In genomic region chr1:74900341-74901285, GRCm38 (mm10) we compare ENCODE assay signal across 8 mouse cellular contexts. TPM values are rescaled to one million over a fixed set of nuclear protein-coding genes. Genes with fewer than 3 reads are reported as not detected.
DNase-seq lines count a peak whose midpoint lies in the region; ATAC-seq lines count a peak whose summit lies in the region.
"Had no signal": no experiment of that assay in that cellular context is flagged by ENCODE, and none has a peak within 500 bp of the region (broad histone marks: within the 10 kb centered on the region; RNA-seq: fewer than 3 reads in every experiment).

No protein-coding gene starts in this region.

- no peak for ATAC-seq in hindbrain, embryonic 13.5 days (ENCODE audit: low FRiP score)
- peak; percentile 54; the same call in 1 of the 2 replicates for ATAC-seq in neural tube, embryonic 11.5 days (ENCODE audit: insufficient read depth, low FRiP score, low TSS enrichment)
- ATAC-seq in megakaryocyte progenitor cell, adult 5-6 weeks (replicated peaks; ENCODE audit: poor library complexity): no peak
- ATAC-seq in erythroblast, adult 5-6 weeks (replicated peaks; ENCODE audit: low FRiP score, poor library complexity, severe bottlenecking): no peak

- peaks cover 29% of the 10 kb centered on the region for H3K4me1 ChIP-seq in hindbrain, embryonic 13.5 days (replicated peaks)
- H3K4me1 ChIP-seq in neural tube, embryonic 11.5 days (ENCODE audit: control insufficient read depth, insufficient read depth, low read length): 0 out of 2 replicates have a peak, but pooled peaks cover 2% of the 10 kb centered on the region

- no peak overlapping the region for H3K27ac ChIP-seq in hindbrain, embryonic 13.5 days
- no peak overlapping the region for H3K27ac ChIP-seq in neural tube, embryonic 11.5 days (ENCODE audit: low read depth, low read length)

- H3K4me2 ChIP-seq in hindbrain, embryonic 13.5 days: peak overlapping the region; percentile 62
- peak overlapping the region; percentile 45 for H3K4me2 ChIP-seq in neural tube, embryonic 11.5 days (ENCODE audit: low read depth)

- H3K36me3 ChIP-seq in hindbrain, embryonic 13.5 days: no peaks in the 10 kb centered on the region
- H3K36me3 ChIP-seq in neural tube, embryonic 11.5 days (ENCODE audit: control insufficient read depth, insufficient read depth, low read length): no peaks in the 10 kb centered on the region

- H3K27me3 ChIP-seq in hindbrain, embryonic 13.5 days: peaks cover 100% of the 10 kb centered on the region
- peaks cover 70% of the 10 kb centered on the region for H3K27me3 ChIP-seq in neural tube, embryonic 11.5 days (ENCODE audit: control insufficient read depth, insufficient read depth, low read length)

- under 1% methylated on average over 53 of the region's 66 CpGs for WGBS in hindbrain, embryonic 13.5 days
- WGBS in neural tube, embryonic 11.5 days: under 1% methylated on average over 54 of the region's 66 CpGs

- H3K9me3 ChIP-seq in hindbrain, embryonic 13.5 days: no peaks in the 10 kb centered on the region
- no peaks in the 10 kb centered on the region for H3K9me3 ChIP-seq in neural tube, embryonic 11.5 days (ENCODE audit: control insufficient read depth, low read length)

- peak overlapping the region; percentile 68 for H3K9ac ChIP-seq in hindbrain, embryonic 13.5 days
- no peak overlapping the region for H3K9ac ChIP-seq in neural tube, embryonic 11.5 days (ENCODE audit: low read length)

- H3K4me3 ChIP-seq in hindbrain, embryonic 13.5 days: peak overlapping the region; percentile 39
- H3K4me3 ChIP-seq in neural tube, embryonic 11.5 days (ENCODE audit: low read depth, low read length): peak overlapping the region; percentile 2

- peak; percentile 52 for DNase-seq in urinary bladder, adult 2 months (ENCODE audit: low spot score)
- no peak for DNase-seq in urinary bladder, postnatal 10 days (ENCODE audit: low spot score)
- DNase-seq in liver: peak; percentile 63
- DNase-seq in neural tube, embryonic 11.5 days (ENCODE audit: low spot score): no peak

RNA-seq across cellular contexts. Expression of gene Cryba2, which starts 7.7 kb away (rescaled TPM):
- polyA plus RNA-seq in urinary bladder, adult 2 months (2012; rRNA removed): not detected in 2 replicates
- polyA plus RNA-seq in hindbrain, embryonic 13.5 days (2015; fragmentation: Nextera tagmentation; extraction: Ambion mirVana): 2.9 and 4.9 TPM in 2 replicates
- polyA plus RNA-seq in neural tube, embryonic 11.5 days (2014; fragmentation: Nextera tagmentation; extraction: Ambion mirVana): not detected in 2 replicates
- not detected in 2 replicates for total RNA-seq in megakaryocyte progenitor cell, adult 5-6 weeks (2015)
- total RNA-seq in megakaryocyte progenitor cell, adult 5-6 weeks (2017): not detected in 2 replicates
- total RNA-seq in erythroblast, adult 5-6 weeks (2015; ENCODE audit: low replicate concordance): not detected in 2 replicates
- not detected in 2 replicates for total RNA-seq in erythroblast, adult 5-6 weeks (2017; ENCODE audit: low replicate concordance)
- total RNA-seq: neutrophil, adult 5-6 weeks had no signal

RNA-seq across cellular contexts. Expression of gene Fev, which starts 15.4 kb away (rescaled TPM):
- not detected in 2 replicates for polyA plus RNA-seq in urinary bladder, adult 2 months (2012; rRNA removed)
- 4.1 and 6.7 TPM in 2 replicates for polyA plus RNA-seq in hindbrain, embryonic 13.5 days (2015; fragmentation: Nextera tagmentation; extraction: Ambion mirVana)
- polyA plus RNA-seq in neural tube, embryonic 11.5 days (2014; fragmentation: Nextera tagmentation; extraction: Ambion mirVana): 0.20 TPM in 1 of 2 replicates, not detected in the other
- not detected in 2 replicates for total RNA-seq in megakaryocyte progenitor cell, adult 5-6 weeks (2015)
- total RNA-seq in megakaryocyte progenitor cell, adult 5-6 weeks (2017): not detected in 2 replicates
- total RNA-seq in erythroblast, adult 5-6 weeks (2015; ENCODE audit: low replicate concordance): not detected in 2 replicates
- total RNA-seq in erythroblast, adult 5-6 weeks (2017; ENCODE audit: low replicate concordance): not detected in 2 replicates
- total RNA-seq: neutrophil, adult 5-6 weeks had no signal

RNA-seq across cellular contexts. Expression of gene Cfap65, which starts 34.8 kb away (rescaled TPM):
- 0.01 TPM in 1 of 2 replicates, not detected in the other for polyA plus RNA-seq in urinary bladder, adult 2 months (2012; rRNA removed)
- 0.56 and 1.2 TPM in 2 replicates for polyA plus RNA-seq in hindbrain, embryonic 13.5 days (2015; fragmentation: Nextera tagmentation; extraction: Ambion mirVana)
- 0.08 TPM in 1 of 2 replicates, not detected in the other for polyA plus RNA-seq in neural tube, embryonic 11.5 days (2014; fragmentation: Nextera tagmentation; extraction: Ambion mirVana)
- total RNA-seq in megakaryocyte progenitor cell, adult 5-6 weeks (2015): not detected in 2 replicates
- not detected in 2 replicates for total RNA-seq in megakaryocyte progenitor cell, adult 5-6 weeks (2017)
- total RNA-seq in erythroblast, adult 5-6 weeks (2015; ENCODE audit: low replicate concordance): not detected in 2 replicates
- not detected in 2 replicates for total RNA-seq in erythroblast, adult 5-6 weeks (2017; ENCODE audit: low replicate concordance)
- total RNA-seq: neutrophil, adult 5-6 weeks had no signal

RNA-seq across cellular contexts. Expression of gene Cdk5r2, which starts 45.9 kb away (rescaled TPM):
- polyA plus RNA-seq in urinary bladder, adult 2 months (2012; rRNA removed): 0.03 and 0.13 TPM in 2 replicates
- 6.1 and 6.5 TPM in 2 replicates for polyA plus RNA-seq in hindbrain, embryonic 13.5 days (2015; fragmentation: Nextera tagmentation; extraction: Ambion mirVana)
- 4.0 and 4.5 TPM in 2 replicates for polyA plus RNA-seq in neural tube, embryonic 11.5 days (2014; fragmentation: Nextera tagmentation; extraction: Ambion mirVana)
- not detected in 2 replicates for total RNA-seq in megakaryocyte progenitor cell, adult 5-6 weeks (2015)
- total RNA-seq in megakaryocyte progenitor cell, adult 5-6 weeks (2017): not detected in 2 replicates
- total RNA-seq in erythroblast, adult 5-6 weeks (2015; ENCODE audit: low replicate concordance): not detected in 2 replicates
- not detected in 2 replicates for total RNA-seq in erythroblast, adult 5-6 weeks (2017; ENCODE audit: low replicate concordance)
- total RNA-seq: neutrophil, adult 5-6 weeks had no signal

RNA-seq across cellular contexts. Expression of gene Ihh, which starts 50.9 kb away (rescaled TPM):
- polyA plus RNA-seq in urinary bladder, adult 2 months (2012; rRNA removed): 0.16 and 0.21 TPM in 2 replicates
- polyA plus RNA-seq in hindbrain, embryonic 13.5 days (2015; fragmentation: Nextera tagmentation; extraction: Ambion mirVana): 0.14 and 0.21 TPM in 2 replicates
- polyA plus RNA-seq in neural tube, embryonic 11.5 days (2014; fragmentation: Nextera tagmentation; extraction: Ambion mirVana): not detected in 2 replicates
- 0.07 TPM in 1 of 2 replicates, not detected in the other for total RNA-seq in megakaryocyte progenitor cell, adult 5-6 weeks (2015)
- total RNA-seq in megakaryocyte progenitor cell, adult 5-6 weeks (2017): not detected in 2 replicates
- total RNA-seq in erythroblast, adult 5-6 weeks (2015; ENCODE audit: low replicate concordance): not detected in 2 replicates
- total RNA-seq in erythroblast, adult 5-6 weeks (2017; ENCODE audit: low replicate concordance): 0.28 TPM in 1 of 2 replicates, not detected in the other
- total RNA-seq: neutrophil, adult 5-6 weeks had no signal

Comparison
In these comparisons a context has a peak if more than half of its experiments do, and no peak if none do; other contexts are left out.
1. DNase-seq: peak in urinary bladder, adult 2 months (single experiment) and liver (single experiment); none in urinary bladder, postnatal 10 days (single experiment) and neural tube, embryonic 11.5 days (single experiment).